Mouse (Mus musculus) CH12.LX (cell line): ENCODE results near the gene Tmprss4.

Source experiments
- CTCF ChIP-seq, 2 experiments: IDR thresholded peaks in 1 of 2; conservative IDR thresholded peaks in 1 of 2; 2 replicates each; pipeline ENCODE4 v1.5.1; 2011 to 2012; ENCODE audit warnings: low read depth in 2 of 2, low read length in 2 of 2, improper control_type of control experiment in 1 of 2, inconsistent platforms in 1 of 2, mild to moderate bottlenecking in 1 of 2, moderate library complexity in 1 of 2
- ELF1 ChIP-seq: IDR thresholded peaks from 2 replicates; pipeline ENCODE4 v1.6.1; 2014; ENCODE audit warnings: low read depth, mild to moderate bottlenecking, inconsistent platforms, low read length, improper control_type of control experiment
- EP300 ChIP-seq: IDR thresholded peaks from 2 replicates; pipeline ENCODE4 v1.6.1; 2011; ENCODE audit warnings: low read length, improper control_type of control experiment
- HCFC1 ChIP-seq: IDR thresholded peaks from 2 replicates; pipeline ENCODE4 v1.6.1; 2012; ENCODE audit warnings: low read depth, mild to moderate bottlenecking, inconsistent platforms, low read length, improper control_type of control experiment
- NRF1 ChIP-seq: IDR thresholded peaks from 2 replicates; pipeline ENCODE4 v1.6.1; 2014; ENCODE audit warnings: low read depth, mild to moderate bottlenecking, inconsistent platforms, low read length, improper control_type of control experiment, moderate library complexity
- POLR2A ChIP-seq: IDR thresholded peaks from 2 replicates; pipeline ENCODE4 v1.6.1; 2011; ENCODE audit warnings: low read depth, mild to moderate bottlenecking, improper control_type of control experiment, low read length
- TCF12 ChIP-seq: IDR thresholded peaks from 2 replicates; pipeline ENCODE4 v1.6.1; 2014; ENCODE audit warnings: low read depth, mild to moderate bottlenecking, inconsistent platforms, low read length, improper control_type of control experiment
- UBTF ChIP-seq: IDR thresholded peaks from 2 replicates; pipeline ENCODE4 v1.6.1; 2012; ENCODE audit warnings: low read depth, mild to moderate bottlenecking, inconsistent platforms, low read length, improper control_type of control experiment, moderate library complexity
- ZMIZ1 ChIP-seq: IDR thresholded peaks from 2 replicates; pipeline ENCODE4 v1.6.1; 2012; ENCODE audit warnings: low read depth, mild to moderate bottlenecking, inconsistent platforms, low read length, improper control_type of control experiment

DNA sequence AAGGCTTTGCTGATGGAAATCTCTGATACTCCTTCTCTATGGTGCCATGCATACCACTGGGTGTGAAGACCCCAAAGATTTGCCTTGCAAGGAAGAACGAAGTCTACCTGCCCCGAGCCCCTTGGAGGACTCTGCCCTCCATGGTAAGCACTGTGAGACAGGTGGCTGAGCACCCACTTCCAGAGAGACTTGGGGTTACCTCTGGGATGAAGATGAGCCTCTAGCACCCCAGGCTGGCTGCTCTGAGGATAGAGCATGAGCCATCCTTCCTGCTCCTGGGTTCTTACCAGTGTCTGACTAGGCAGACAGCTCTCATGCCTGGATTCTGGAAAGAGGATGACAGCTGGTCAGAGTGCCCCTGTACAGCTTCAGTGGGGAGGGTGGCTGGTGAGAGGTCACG is 73.8 kb downstream of the Tmprss4 start:
- no peak for TF ChIP-seq EP300
- TF ChIP-seq POLR2A: no peak
- TF ChIP-seq CTCF (conservative IDR thresholded peaks at IDR 0.05 in 1 of 2, IDR thresholded peaks at IDR 0.05 in 1 of 2; ENCODE audit: low read depth in 2 of 2, low read length in 2 of 2): no peak
- TF ChIP-seq NRF1: no peak
- TF ChIP-seq UBTF: no peak
- no peak for TF ChIP-seq TCF12
- no peak for TF ChIP-seq ELF1
- TF ChIP-seq ZMIZ1: no peak
- no peak for TF ChIP-seq HCFC1
